Mouse (Mus musculus): Measurements from ENCODE around the gene Atxn7l1. TPM values are rescaled to one million over a fixed set of nuclear protein-coding genes. Genes with fewer than 3 reads are reported as not detected.
"Not testable (repeated sequence)": the region's sequence is repeated elsewhere in the genome, so short reads cannot be mapped to it uniquely, and the experiment has no call there.

The Atxn7l1 gene
- polyA plus RNA-seq, 1 experiment from 2014 or later = 12.7 TPM

GRCm38 (mm10) chr12:33156334-33157018, 9.0 kb downstream of the Atxn7l1 start:
- Histone ChIP-seq H3K27me3 (no peaks in the 10 kb centered on the region), H3K9me3 (replicated peaks) (no peaks in the 10 kb centered on the region), H3K4me1 (peaks cover 9% of the 10 kb centered on the region; the same call in 1 of the 2 replicates), H3K4me3 (replicated peaks) (no peak overlapping the region), H3K36me3 (peaks cover 6% of the 10 kb centered on the region), H3K4me2 (no peak overlapping the region), H3K9ac (no peak overlapping the region), H3K27ac (no peak overlapping the region)
- WGBS = 86% methylated on average over 7 of the region's 7 CpGs
- no peak for ATAC-seq (replicated peaks; ENCODE audit: low FRiP score)

GRCm38 (mm10) chr12:33158256-33158655, 10.8 kb downstream of the Atxn7l1 start:
- 0 out of 2 replicates have a peak, but pooled peaks have one; percentile 27 for ATAC-seq (replicated peaks; ENCODE audit: low FRiP score)

DNA sequence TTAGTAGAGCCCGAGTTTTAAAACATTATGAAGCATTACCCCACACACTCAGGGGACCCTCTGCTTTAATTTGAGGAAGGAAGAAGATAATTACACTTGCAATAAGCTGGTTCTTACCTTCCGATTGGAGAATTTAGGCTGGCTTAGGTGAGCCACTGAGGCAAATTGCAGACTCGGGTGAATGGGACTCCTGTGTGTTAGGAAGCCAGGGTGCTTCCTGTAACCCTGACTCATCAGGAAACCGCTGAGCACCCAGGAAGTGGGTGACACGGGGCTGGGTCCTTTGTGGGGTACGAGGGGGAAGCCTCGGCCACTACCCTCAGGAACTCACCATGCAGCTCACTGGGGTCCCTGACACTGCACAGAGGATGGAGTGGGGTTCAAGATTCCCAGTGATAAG, 12.9 kb downstream of the Atxn7l1 start:
- H3K4me3 ChIP-seq (replicated peaks) = no peak overlapping the region
- H3K9me3 ChIP-seq (replicated peaks) = no peaks in the 10 kb centered on the region
- H3K4me1 ChIP-seq = peaks cover 16% of the 10 kb centered on the region
- H3K4me2 ChIP-seq = no peak overlapping the region
- H3K9ac ChIP-seq = no peak overlapping the region
- H3K27ac ChIP-seq = no peak overlapping the region
- no peaks in the 10 kb centered on the region for H3K27me3 ChIP-seq
- ATAC-seq (replicated peaks; ENCODE audit: low FRiP score) = no peak
- 83% methylated on average over 7 of the region's 7 CpGs for WGBS
- H3K36me3 ChIP-seq = peaks cover 6% of the 10 kb centered on the region; the same call in 1 of the 2 replicates

More at GRCm38 (mm10) chr12:33158256-33158655, 10.8 kb downstream of the Atxn7l1 start:
- Histone ChIP-seq H3K36me3 (peaks cover 6% of the 10 kb centered on the region), H3K4me3 (replicated peaks) (no peak overlapping the region), H3K4me1 (peaks cover 16% of the 10 kb centered on the region), H3K27ac (no peak overlapping the region), H3K9ac (no peak overlapping the region), H3K27me3 (no peaks in the 10 kb centered on the region), H3K9me3 (replicated peaks) (no peaks in the 10 kb centered on the region), H3K4me2 (no peak overlapping the region)
- WGBS = 43% methylated on average over 8 of the region's 8 CpGs

- H3K9ac ChIP-seq = 0 out of 2 replicates have a peak overlapping the region, but pooled peaks have one; percentile 1
- H3K9me3 ChIP-seq (replicated peaks) = no peaks in the 10 kb centered on the region
- 34% methylated on average over 12 of the region's 12 CpGs for WGBS
- H3K4me2 ChIP-seq = peak overlapping the region; percentile 27; the same call in 1 of the 2 replicates
- peaks cover 15% of the 10 kb centered on the region for H3K4me1 ChIP-seq
- ATAC-seq (replicated peaks; ENCODE audit: low FRiP score) = no peak
- H3K27me3 ChIP-seq = no peaks in the 10 kb centered on the region
- H3K36me3 ChIP-seq = peaks cover 6% of the 10 kb centered on the region; the same call in 1 of the 2 replicates
- H3K4me3 ChIP-seq (replicated peaks) = no peak overlapping the region
- H3K27ac ChIP-seq = peak overlapping the region; percentile 41
Observed at GRCm38 (mm10) chr12:33162541-33162940, 15.0 kb downstream of the Atxn7l1 start.

GRCm38 (mm10) chr12:33164019-33164418, 16.5 kb downstream of the Atxn7l1 start:
- H3K27ac ChIP-seq, H3K4me1 ChIP-seq: not testable (repeated sequence)

DNA sequence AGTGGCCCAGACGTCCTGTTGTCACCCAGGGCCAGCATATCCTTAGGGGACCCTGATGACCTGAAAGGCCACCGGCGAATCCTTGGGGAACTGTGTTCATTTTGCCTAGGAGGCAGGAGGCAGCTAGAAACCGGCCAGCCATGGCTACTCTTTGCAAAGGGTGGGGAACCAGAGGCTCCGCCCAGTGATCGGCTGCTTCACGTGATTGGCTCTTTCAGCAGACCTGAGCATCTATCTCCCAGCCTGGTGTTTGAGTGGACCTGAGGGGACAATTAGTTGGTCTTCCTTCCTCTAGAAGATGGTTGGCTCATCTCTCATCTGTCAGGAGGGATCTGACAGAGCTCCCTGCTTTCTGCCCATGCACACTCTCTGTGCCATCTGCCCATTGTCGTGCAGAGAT, 19.2 kb downstream of the Atxn7l1 start:
- H3K4me2 ChIP-seq = no peak overlapping the region
- no peak overlapping the region for H3K9ac ChIP-seq
- no peaks in the 10 kb centered on the region for H3K27me3 ChIP-seq
- H3K36me3 ChIP-seq = no peaks in the 10 kb centered on the region
- H3K4me1 ChIP-seq = peaks cover 9% of the 10 kb centered on the region
- no peaks in the 10 kb centered on the region for H3K9me3 ChIP-seq (replicated peaks)
- 54% methylated on average over 8 of the region's 8 CpGs for WGBS
- no peak overlapping the region for H3K4me3 ChIP-seq (replicated peaks)
- no peak for ATAC-seq (replicated peaks; ENCODE audit: low FRiP score)
- H3K27ac ChIP-seq = no peak overlapping the region

More at GRCm38 (mm10) chr12:33164019-33164418, 16.5 kb downstream of the Atxn7l1 start:
- not testable (repeated sequence) for H3K36me3 ChIP-seq; H3K4me3 ChIP-seq (replicated peaks); H3K4me2 ChIP-seq; H3K27me3 ChIP-seq; H3K9ac ChIP-seq; H3K9me3 ChIP-seq (replicated peaks); ATAC-seq (replicated peaks; ENCODE audit: low FRiP score)
- WGBS = 91% methylated on average over 5 of the region's 5 CpGs

GRCm38 (mm10) chr12:33167545-33167944, 20.1 kb downstream of the Atxn7l1 start:
- no peak overlapping the region for H3K4me2 ChIP-seq
- no peaks in the 10 kb centered on the region for H3K36me3 ChIP-seq
- peaks cover 7% of the 10 kb centered on the region for H3K4me1 ChIP-seq
- H3K27me3 ChIP-seq = no peaks in the 10 kb centered on the region
- no peak overlapping the region for H3K9ac ChIP-seq
- H3K9me3 ChIP-seq (replicated peaks) = no peaks in the 10 kb centered on the region
- WGBS = 55% methylated on average over 5 of the region's 5 CpGs
- H3K4me3 ChIP-seq (replicated peaks) = no peak overlapping the region
- H3K27ac ChIP-seq = no peak overlapping the region
- ATAC-seq (replicated peaks; ENCODE audit: low FRiP score) = no peak

GRCm38 (mm10) chr12:33168491-33168890, 21.0 kb downstream of the Atxn7l1 start:
- Histone ChIP-seq H3K27me3 (no peaks in the 10 kb centered on the region), H3K4me2 (no peak overlapping the region), H3K27ac (no peak overlapping the region), H3K4me1 (peaks cover 2% of the 10 kb centered on the region; the same call in 1 of the 2 replicates), H3K9me3 (replicated peaks) (no peaks in the 10 kb centered on the region), H3K4me3 (replicated peaks) (no peak overlapping the region), H3K36me3 (no peaks in the 10 kb centered on the region), H3K9ac (no peak overlapping the region)
- no peak for ATAC-seq (replicated peaks; ENCODE audit: low FRiP score)
- WGBS = 94% methylated on average over 2 of the region's 2 CpGs

DNA sequence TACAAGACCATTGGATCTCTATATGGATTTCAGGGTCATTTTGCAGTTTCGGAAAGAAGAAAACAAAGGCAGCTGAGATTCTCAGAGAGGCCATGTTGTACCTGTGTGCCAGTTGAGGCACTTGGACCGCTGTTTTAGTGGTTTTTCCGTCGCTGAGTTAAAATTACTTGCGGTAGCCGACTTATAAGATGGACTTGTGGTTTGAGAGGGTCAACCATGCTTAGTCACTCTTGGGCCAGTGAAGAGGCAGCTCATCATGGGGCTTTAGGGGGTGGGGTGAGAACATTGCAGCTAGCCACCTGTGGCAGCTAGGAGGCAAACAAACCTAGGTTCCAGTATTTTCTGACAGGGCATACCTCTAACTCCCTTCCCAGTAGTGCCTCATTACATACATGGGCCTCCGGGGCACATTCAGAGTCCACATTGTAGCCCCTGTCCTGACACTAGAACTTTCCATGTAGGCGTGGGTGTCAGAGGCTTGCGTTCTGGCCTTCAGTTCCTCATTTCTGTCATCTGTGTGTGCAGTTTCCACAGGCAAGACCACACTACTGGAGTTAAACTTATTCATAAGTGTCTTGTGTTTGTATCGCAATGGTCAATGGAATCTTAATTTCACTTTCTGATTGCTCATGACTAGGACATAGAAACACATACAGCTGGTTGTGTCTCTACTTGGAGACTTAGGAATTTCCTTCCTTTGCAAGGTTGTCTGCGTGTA, 22.4 kb downstream of the Atxn7l1 start:
- WGBS = 95% methylated on average over 11 of the region's 11 CpGs
- Histone ChIP-seq H3K27me3 (no peaks in the 10 kb centered on the region), H3K4me2 (no peak overlapping the region), H3K4me1 (peaks cover 16% of the 10 kb centered on the region), H3K4me3 (replicated peaks) (no peak overlapping the region), H3K9me3 (replicated peaks) (no peaks in the 10 kb centered on the region), H3K36me3 (no peaks in the 10 kb centered on the region), H3K9ac (no peak overlapping the region), H3K27ac (no peak overlapping the region)
- ATAC-seq (replicated peaks; ENCODE audit: low FRiP score) = no peak

GRCm38 (mm10) chr12:33170822-33171221, 23.3 kb downstream of the Atxn7l1 start:
- Histone ChIP-seq H3K4me2 (no peak overlapping the region), H3K36me3 (no peaks in the 10 kb centered on the region), H3K9ac (no peak overlapping the region), H3K27ac (no peak overlapping the region), H3K4me1 (peaks cover 25% of the 10 kb centered on the region), H3K27me3 (no peaks in the 10 kb centered on the region), H3K9me3 (replicated peaks) (no peaks in the 10 kb centered on the region), H3K4me3 (replicated peaks) (no peak overlapping the region)
- WGBS = 87% methylated on average over 7 of the region's 7 CpGs
- no peak for ATAC-seq (replicated peaks; ENCODE audit: low FRiP score)

GRCm38 (mm10) chr12:33172926-33173325, 25.4 kb downstream of the Atxn7l1 start:
- Histone ChIP-seq H3K36me3 (no peaks in the 10 kb centered on the region), H3K4me2 (no peak overlapping the region), H3K27me3 (no peaks in the 10 kb centered on the region), H3K9me3 (replicated peaks) (no peaks in the 10 kb centered on the region), H3K9ac (no peak overlapping the region), H3K4me3 (replicated peaks) (no peak overlapping the region), H3K27ac (no peak overlapping the region), H3K4me1 (peaks cover 36% of the 10 kb centered on the region)
- ATAC-seq (replicated peaks; ENCODE audit: low FRiP score) = no peak
- WGBS = 80% methylated on average over 9 of the region's 9 CpGs

GRCm38 (mm10) chr12:33173720-33174141, 26.2 kb downstream of the Atxn7l1 start:
- no peak overlapping the region for H3K4me2 ChIP-seq
- H3K9me3 ChIP-seq (replicated peaks) = no peaks in the 10 kb centered on the region
- H3K9ac ChIP-seq = no peak overlapping the region
- no peaks in the 10 kb centered on the region for H3K36me3 ChIP-seq
- H3K27ac ChIP-seq = no peak overlapping the region
- H3K4me3 ChIP-seq (replicated peaks) = no peak overlapping the region
- ATAC-seq (replicated peaks; ENCODE audit: low FRiP score) = no peak
- no peaks in the 10 kb centered on the region for H3K27me3 ChIP-seq
- H3K4me1 ChIP-seq = peaks cover 36% of the 10 kb centered on the region
- 89% methylated on average over 8 of the region's 8 CpGs for WGBS

Data from kidney, embryonic 15.5 days (tissue).